Mouse (Mus musculus): Measurements from ENCODE around the gene Fbxo45. TPM values are rescaled to one million over a fixed set of nuclear protein-coding genes. Genes with fewer than 3 reads are reported as not detected.
"Not testable (repeated sequence)": the region's sequence is repeated elsewhere in the genome, so short reads cannot be mapped to it uniquely, and the experiment has no call there.

Gene Fbxo45
- polyA plus RNA-seq, 1 experiment from 2014 or later: 22.3 TPM

DNA sequence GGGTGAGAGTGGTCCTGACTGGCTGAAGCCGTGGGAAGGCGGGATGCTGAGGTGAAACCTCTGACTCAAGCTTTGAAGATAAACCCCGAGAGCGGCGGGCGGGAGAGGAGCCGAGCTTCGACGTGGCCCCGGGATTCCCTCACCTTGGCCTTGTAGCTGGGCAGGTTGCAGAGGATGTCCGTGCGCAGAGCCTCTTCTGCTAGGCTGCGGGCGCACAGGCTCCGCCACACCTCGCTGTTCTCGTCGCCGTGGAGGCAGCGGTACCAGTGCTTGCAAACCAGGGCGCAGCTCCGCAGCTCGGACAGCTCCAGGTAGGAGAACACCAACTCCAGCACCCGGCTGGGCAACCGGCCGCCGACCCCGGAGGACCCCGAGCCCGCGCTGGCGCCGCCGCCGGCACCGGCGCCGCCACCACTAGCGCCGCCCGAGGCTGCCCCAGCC is 587 bp downstream of the Fbxo45 start:
- Histone ChIP-seq H3K36me3 (no peaks in the 10 kb centered on the region), H3K27me3 (no peaks in the 10 kb centered on the region), H3K27ac (peak overlapping the region; percentile 93), H3K4me1 (peaks cover 21% of the 10 kb centered on the region), H3K9me3 (no peaks in the 10 kb centered on the region), H3K4me2 (replicated peaks) (peak overlapping the region; percentile 60), H3K9ac (peak overlapping the region; percentile 94), H3K4me3 (peak overlapping the region; percentile 88)
- no peak; the same call in none of the 2 replicates for ATAC-seq (ENCODE audit: insufficient number of reproducible peaks, insufficient read depth, low FRiP score, low TSS enrichment)
- 2% methylated on average over 35 of the region's 41 CpGs for WGBS

DNA sequence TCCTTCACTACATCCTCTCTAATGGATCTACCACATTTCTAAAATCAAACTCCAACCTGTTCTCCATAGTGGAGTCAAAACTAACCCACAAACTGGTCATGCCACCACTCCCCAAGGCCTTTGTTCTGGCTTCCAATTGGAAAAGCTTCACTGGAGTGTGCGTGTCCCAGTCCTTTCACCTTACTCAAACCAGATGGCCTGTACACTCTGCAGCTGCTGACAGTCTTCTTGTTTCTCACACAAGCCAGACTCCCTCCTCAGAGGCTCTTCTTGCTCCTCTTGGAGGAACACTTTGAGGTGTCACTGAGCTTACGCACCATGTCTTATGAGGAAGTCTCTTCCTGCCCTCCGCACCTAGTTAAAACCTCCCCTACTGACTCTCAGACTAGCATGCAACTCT is 3.1 kb downstream of the Fbxo45 start:
- Histone ChIP-seq H3K27me3 (no peaks in the 10 kb centered on the region), H3K4me1 (peaks cover 21% of the 10 kb centered on the region), H3K9me3 (no peaks in the 10 kb centered on the region), H3K9ac (no peak overlapping the region), H3K36me3 (peaks cover 7% of the 10 kb centered on the region; the same call in 1 of the 2 replicates), H3K4me3 (no peak overlapping the region), H3K4me2 (replicated peaks) (0 out of 2 replicates have a peak overlapping the region, but pooled peaks have one; percentile 5), H3K27ac (no peak overlapping the region)
- 84% methylated on average over 3 of the region's 3 CpGs for WGBS
- ATAC-seq (ENCODE audit: insufficient number of reproducible peaks, insufficient read depth, low FRiP score, low TSS enrichment): no peak

DNA sequence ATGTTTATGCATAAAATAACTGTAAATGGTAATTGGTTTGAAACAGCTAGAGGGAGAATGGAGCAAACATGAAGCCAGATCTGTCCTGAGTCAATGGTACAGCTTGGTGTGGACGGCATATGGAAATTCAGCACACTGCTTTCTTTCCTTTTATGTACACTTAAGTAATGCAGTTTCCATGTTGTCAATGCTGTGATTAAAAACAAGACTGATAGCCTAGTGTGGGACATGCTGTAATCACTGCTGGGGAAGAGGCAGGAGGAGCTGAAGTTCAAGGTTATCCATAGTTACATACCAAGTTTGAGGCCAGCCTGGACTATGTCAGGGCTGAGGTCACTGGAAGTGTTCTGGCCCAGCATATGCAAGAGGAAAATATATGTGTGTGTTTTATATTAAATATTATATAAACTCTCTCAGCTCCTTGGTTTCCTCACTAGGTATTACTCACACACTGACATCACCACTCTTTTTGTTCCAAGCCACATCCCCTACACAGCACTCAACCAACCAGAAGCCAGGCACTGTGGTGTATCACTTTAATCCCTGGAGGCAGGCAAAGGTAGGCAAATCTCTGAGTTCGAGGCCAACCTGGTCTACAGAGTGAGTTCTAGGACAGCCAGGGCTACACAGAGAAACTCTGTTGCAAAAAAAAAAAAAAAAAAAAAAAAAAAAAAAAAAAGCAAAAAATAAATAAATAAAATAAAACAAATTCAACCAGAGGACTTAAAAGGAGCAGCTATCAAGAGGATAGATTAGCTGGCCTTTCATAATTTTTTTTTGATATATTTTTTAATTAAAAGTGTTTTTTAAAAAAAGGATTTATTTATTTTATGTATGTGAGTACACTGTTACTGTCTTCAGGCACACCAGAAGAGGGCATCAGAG is 7.3 kb downstream of the Fbxo45 start:
- Histone ChIP-seq H3K4me1 (peaks cover 5% of the 10 kb centered on the region), H3K9me3 (no peaks in the 10 kb centered on the region), H3K4me3 (no peak overlapping the region), H3K9ac (no peak overlapping the region), H3K27ac (no peak overlapping the region), H3K27me3 (no peaks in the 10 kb centered on the region), H3K4me2 (replicated peaks) (no peak overlapping the region), H3K36me3 (peaks cover 27% of the 10 kb centered on the region)
- no peak for ATAC-seq (ENCODE audit: insufficient number of reproducible peaks, insufficient read depth, low FRiP score, low TSS enrichment)
- 90% methylated on average over 2 of the region's 2 CpGs for WGBS

DNA sequence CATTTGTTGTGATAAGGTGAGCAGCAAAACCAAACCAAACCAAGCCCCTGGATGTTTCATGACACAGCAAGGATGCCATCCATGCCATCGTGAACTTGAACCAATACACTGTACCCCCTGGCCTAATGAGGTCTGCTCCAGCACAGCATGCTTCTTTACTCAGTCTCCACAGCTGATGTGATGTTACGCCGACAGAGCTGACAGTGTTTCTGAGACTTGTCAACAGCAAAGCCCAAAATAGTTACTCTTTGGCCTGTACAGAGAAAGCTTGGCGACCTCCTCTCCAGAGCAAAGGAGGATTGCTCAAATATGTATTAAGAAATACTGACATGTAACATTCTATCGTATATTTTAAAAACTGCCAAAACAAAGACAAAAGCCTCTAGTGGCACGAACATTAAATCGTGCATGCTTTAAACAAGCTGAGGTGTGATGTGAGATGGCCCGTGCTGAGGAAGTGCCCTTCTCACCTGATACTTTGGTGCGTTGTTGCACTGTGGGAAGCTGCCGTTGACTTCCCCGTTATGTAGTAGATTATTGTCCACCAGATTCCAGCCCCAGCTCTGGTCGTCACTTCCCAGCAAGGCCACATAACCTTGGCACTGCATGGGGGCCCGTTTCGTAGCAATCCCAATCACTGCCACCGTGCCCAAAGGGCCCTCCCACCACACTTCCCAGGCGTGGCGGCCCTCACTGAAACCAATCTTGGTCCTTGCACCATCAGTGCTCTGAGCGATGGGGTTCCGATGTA is 8.9 kb downstream of the Fbxo45 start:
- H3K4me2 ChIP-seq (replicated peaks): no peak overlapping the region
- H3K9me3 ChIP-seq: no peaks in the 10 kb centered on the region
- H3K4me3 ChIP-seq: no peak overlapping the region
- no peaks in the 10 kb centered on the region for H3K27me3 ChIP-seq
- H3K9ac ChIP-seq: no peak overlapping the region
- WGBS: 91% methylated on average over 19 of the region's 19 CpGs
- H3K4me1 ChIP-seq: no peaks in the 10 kb centered on the region
- no peak for ATAC-seq (ENCODE audit: insufficient number of reproducible peaks, insufficient read depth, low FRiP score, low TSS enrichment)
- no peak overlapping the region for H3K27ac ChIP-seq
- H3K36me3 ChIP-seq: peaks cover 35% of the 10 kb centered on the region

DNA sequence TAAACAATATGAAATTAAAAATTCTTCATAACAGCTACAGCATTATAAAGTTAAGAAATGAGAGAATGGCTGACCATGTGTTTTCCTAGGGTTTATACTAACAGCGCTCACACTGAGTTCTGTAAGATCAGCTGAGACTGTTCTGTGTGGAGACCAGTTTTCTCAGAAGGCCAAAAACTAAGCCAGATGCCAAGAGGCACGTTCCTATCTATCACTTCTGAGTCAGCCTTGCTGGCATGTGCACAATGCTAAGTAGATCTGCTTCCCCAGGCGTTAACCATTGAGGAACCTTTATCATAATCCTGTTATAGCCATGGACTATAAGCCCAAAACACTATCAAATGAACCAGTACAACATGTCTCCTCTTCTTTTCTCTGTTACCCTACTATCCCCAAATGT is 14.9 kb downstream of the Fbxo45 start:
- not testable (repeated sequence) for H3K4me3 ChIP-seq; H3K4me1 ChIP-seq; H3K9ac ChIP-seq; H3K27ac ChIP-seq; H3K27me3 ChIP-seq; ATAC-seq (ENCODE audit: insufficient number of reproducible peaks, insufficient read depth, low FRiP score, low TSS enrichment); H3K9me3 ChIP-seq; H3K4me2 ChIP-seq (replicated peaks)
- peaks cover 33% of the 10 kb centered on the region for H3K36me3 ChIP-seq
- WGBS: 89% methylated on average over 3 of the region's 3 CpGs

DNA sequence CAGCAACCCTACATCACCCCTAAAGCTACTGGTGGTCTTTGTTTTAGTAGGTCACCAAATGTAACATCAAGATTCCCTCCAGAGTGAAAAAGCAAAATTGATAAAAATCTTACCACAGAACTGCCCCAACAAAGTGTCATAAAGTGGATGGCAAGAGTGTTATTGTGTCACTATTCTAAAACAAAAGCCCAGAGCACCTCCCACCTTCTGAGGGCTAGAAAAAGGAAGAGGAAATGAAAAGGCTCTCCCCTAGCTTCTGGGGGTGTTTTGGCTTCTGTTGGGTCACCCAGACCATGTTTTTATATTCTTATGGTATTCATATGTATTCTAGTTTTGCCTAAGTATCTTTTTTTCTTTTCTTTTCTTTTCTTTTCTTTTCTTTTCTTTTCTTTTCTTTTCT is 24.6 kb downstream of the Fbxo45 start:
- ATAC-seq (ENCODE audit: insufficient number of reproducible peaks, insufficient read depth, low FRiP score, low TSS enrichment): no peak
- H3K36me3 ChIP-seq: no peaks in the 10 kb centered on the region
- no peaks in the 10 kb centered on the region for H3K27me3 ChIP-seq

DNA sequence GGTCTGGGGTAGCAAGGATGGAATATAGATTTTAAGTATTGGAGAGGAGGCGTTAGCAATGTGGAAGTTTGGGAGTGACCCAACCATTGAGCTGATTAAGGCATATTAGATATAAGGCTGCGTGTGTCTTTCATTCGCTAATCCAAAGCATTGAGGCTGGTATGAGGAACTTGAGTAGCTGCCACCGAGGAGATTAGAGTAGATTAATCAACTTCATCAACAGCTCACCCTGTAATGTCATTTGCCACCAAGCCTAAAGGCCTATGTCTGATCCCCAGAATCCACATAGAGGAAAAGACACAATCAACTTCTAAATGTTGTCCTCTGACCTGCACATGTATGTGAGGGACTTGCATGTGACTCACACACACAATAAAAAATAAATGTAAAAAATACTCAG is 25.2 kb downstream of the Fbxo45 start:
- Histone ChIP-seq H3K4me3 (no peak overlapping the region), H3K9me3 (no peaks in the 10 kb centered on the region), H3K9ac (no peak overlapping the region), H3K4me2 (replicated peaks) (no peak overlapping the region), H3K36me3 (no peaks in the 10 kb centered on the region), H3K27me3 (no peaks in the 10 kb centered on the region), H3K27ac (no peak overlapping the region), H3K4me1 (no peaks in the 10 kb centered on the region)
- 79% methylated on average over 4 of the region's 4 CpGs for WGBS
- no peak for ATAC-seq (ENCODE audit: insufficient number of reproducible peaks, insufficient read depth, low FRiP score, low TSS enrichment)

More for the DNA sequence above, 24.6 kb downstream of the Fbxo45 start:
- no peaks in the 10 kb centered on the region for H3K9me3 ChIP-seq
- H3K27ac ChIP-seq: no peak overlapping the region
- H3K4me2 ChIP-seq (replicated peaks): no peak overlapping the region
- no peaks in the 10 kb centered on the region for H3K4me1 ChIP-seq
- H3K9ac ChIP-seq: no peak overlapping the region
- no peak overlapping the region for H3K4me3 ChIP-seq

DNA sequence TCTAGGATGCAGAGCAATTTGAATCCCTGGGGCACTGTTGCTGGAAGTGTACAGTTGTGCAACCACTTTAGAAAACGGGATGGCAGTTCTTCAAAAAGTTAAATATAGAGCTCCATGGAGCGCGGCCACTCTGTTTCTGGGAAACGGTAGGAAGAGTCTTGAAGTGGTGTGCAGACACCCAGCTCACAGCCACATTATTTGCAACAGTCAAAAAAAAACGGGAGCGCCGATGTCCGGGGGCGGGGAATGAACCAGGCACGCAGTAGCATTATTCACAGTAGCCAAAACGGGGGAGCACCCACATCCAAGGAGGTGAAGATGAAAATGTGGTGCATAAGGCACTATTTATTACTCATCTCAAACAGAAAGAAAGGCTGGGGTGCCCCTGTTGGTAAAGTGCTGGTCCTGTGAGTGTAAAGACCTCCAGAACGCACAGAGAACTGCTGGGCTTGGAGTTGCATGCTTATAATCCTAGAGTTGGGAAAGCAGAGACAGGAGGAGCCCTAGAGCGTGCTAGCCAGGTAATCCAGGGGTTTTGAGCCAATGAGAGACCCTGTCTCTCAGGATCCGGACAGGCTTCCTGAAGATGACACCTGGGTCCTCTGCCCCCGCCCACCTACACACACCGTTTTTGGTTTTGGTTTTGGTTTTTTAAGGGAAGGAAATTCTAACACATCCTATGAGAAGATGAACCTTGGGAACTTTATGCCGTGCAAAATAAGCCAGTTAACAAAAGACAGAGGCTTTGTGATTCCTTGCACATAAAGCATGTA is 32.0 kb downstream of the Fbxo45 start:
- Histone ChIP-seq H3K36me3 (no peaks in the 10 kb centered on the region), H3K4me2 (replicated peaks) (no peak overlapping the region), H3K4me3 (no peak overlapping the region), H3K27ac (no peak overlapping the region), H3K27me3 (no peaks in the 10 kb centered on the region), H3K4me1 (no peaks in the 10 kb centered on the region), H3K9ac (no peak overlapping the region), H3K9me3 (0 out of 2 replicates have a peak, but pooled peaks cover 2% of the 10 kb centered on the region)
- no peak for ATAC-seq (ENCODE audit: insufficient number of reproducible peaks, insufficient read depth, low FRiP score, low TSS enrichment)
- 81% methylated on average over 17 of the region's 17 CpGs for WGBS

DNA sequence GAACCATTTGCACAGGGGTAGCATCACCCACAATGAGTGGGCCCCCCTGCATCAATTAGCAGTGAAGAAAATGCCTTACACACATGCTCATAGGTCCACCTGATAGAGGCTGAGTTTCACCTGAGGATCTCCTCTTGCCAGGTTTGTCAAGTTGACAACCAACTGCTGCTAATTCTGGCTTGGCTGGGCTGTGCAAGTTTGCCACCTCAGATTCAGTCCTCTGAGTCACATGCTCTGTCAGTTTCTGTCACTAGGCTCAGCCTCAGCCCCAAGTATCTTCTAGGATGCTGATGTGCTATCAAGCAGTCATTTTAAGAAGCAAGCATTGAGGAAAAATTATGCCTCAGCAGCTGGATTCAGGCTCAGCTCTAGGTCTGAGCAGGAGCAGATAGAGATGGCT is 32.8 kb downstream of the Fbxo45 start:
- H3K27ac ChIP-seq: no peak overlapping the region
- H3K4me1 ChIP-seq: no peaks in the 10 kb centered on the region
- no peak overlapping the region for H3K9ac ChIP-seq
- H3K36me3 ChIP-seq: no peaks in the 10 kb centered on the region
- no peak for ATAC-seq (ENCODE audit: insufficient number of reproducible peaks, insufficient read depth, low FRiP score, low TSS enrichment)
- H3K9me3 ChIP-seq: 0 out of 2 replicates have a peak, but pooled peaks cover 7% of the 10 kb centered on the region
- no peaks in the 10 kb centered on the region for H3K27me3 ChIP-seq
- H3K4me2 ChIP-seq (replicated peaks): no peak overlapping the region
- no peak overlapping the region for H3K4me3 ChIP-seq

DNA sequence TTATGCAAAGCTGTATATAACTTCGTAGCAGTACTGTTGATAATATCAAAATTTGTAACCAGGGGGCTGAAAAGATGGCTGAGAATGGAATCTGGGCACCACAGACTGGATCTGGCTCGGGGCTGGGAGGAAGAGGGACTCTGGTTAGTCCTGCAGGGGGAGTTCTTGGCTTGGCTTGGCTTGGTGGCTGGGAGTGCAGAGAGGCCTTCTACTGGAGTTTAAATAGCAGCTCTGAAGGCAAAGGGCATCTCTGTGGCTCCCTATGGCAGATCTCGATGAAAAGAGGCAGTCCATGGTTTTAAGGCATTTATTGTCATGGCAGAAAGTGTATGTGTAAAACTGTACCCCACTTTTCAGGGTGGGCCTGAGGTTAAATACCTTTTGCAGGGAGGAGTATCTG is 42.1 kb downstream of the Fbxo45 start:
- ATAC-seq (ENCODE audit: insufficient number of reproducible peaks, insufficient read depth, low FRiP score, low TSS enrichment): no peak
- no peaks in the 10 kb centered on the region for H3K27me3 ChIP-seq
- no peak overlapping the region for H3K4me3 ChIP-seq
- no peak overlapping the region for H3K9ac ChIP-seq
- 0 out of 2 replicates have a peak, but pooled peaks cover 5% of the 10 kb centered on the region for H3K9me3 ChIP-seq
- H3K4me2 ChIP-seq (replicated peaks): no peak overlapping the region
- H3K27ac ChIP-seq: no peak overlapping the region
- peaks cover 10% of the 10 kb centered on the region for H3K4me1 ChIP-seq
- WGBS: 53% methylated on average over 3 of the region's 3 CpGs
- H3K36me3 ChIP-seq: no peaks in the 10 kb centered on the region

DNA sequence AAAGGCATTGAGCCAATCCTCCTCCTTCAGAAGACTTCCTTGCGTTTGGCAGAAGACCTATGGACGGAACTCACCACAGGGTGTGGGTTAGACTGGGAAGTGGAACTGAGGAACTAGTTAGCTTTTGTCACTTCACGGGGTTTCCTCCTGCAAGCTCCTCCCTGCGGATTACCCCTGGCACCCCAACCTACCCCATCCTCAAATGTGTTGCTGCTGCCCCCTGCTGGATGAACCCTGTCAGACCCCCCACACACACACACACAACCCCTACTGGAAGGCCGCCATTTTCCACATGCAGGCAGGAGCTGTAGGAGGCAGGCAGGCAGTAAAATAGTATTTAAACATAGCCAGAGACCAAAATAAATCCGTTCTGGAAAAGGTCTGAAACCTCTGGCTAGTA is 44.3 kb downstream of the Fbxo45 start:
- H3K4me2 ChIP-seq (replicated peaks): no peak overlapping the region
- no peaks in the 10 kb centered on the region for H3K9me3 ChIP-seq
- no peak for ATAC-seq (ENCODE audit: insufficient number of reproducible peaks, insufficient read depth, low FRiP score, low TSS enrichment)
- H3K4me3 ChIP-seq: no peak overlapping the region
- no peak overlapping the region for H3K9ac ChIP-seq
- H3K27ac ChIP-seq: no peak overlapping the region
- no peaks in the 10 kb centered on the region for H3K36me3 ChIP-seq
- no peaks in the 10 kb centered on the region for H3K27me3 ChIP-seq
- peaks cover 10% of the 10 kb centered on the region for H3K4me1 ChIP-seq
- WGBS: 77% methylated on average over 6 of the region's 6 CpGs
